Mouse (Mus musculus) granulocyte monocyte progenitor cell, adult 5-6 weeks (primary cell): ENCODE data around the gene Uri1. TPM values are rescaled to one million over a fixed set of nuclear protein-coding genes. Genes with fewer than 3 reads are reported as not detected.
A peak's percentile ranks its signal among the peaks of the same experiment; 100 is the strongest.

Experiments used
- ATAC-seq: replicated peaks from 2 replicates; pipeline ENCODE4 v1.8.0; 2016; ENCODE audit warnings: mild to moderate bottlenecking, moderate TSS enrichment, inconsistent platforms; ENCODE audit not compliant: poor library complexity, severe bottlenecking
- total RNA-seq, 2 experiments: library from RNA; stranded (forward) in 1 of 2; stranded (reverse) in 1 of 2; fragments of 200-712, 200-1000 nt in 1 of 2; fragments of >200 nt in 1 of 2; fragmentation: Nextera tagmentation in 1 of 2; gene quantifications; 2 replicates each; pipeline ENCODE4 v1.2.3; 2014 to 2017

Gene Uri1
- total RNA-seq, 2 experiments from 2014 or later, result 53.2 to 64.5 TPM

DNA sequence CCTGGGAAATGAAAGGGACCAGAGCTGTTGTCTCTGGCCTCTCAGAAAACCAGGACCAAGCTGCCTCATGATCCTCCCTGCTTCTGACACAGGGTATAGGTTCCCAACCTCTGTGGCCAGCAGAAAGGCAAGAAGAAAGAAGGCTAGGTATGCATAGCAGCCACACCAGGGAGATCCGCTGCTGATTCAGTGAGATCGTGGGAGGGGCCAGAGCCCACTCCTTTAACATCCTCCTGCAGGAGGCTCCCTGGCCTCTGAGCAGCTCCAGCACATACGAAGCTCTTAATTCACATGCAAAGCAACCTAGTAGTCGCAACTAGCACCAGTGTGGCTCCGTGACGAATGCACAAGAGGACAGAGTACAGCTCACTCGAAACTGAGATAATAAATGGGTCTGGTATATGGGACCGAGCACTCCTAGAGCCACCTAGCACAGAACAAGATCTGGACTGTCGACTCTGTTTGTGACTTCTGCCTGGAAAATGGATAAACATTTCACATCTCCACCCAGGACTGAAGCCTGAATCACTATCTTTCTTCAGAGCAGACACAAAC, 89.5 kb downstream of the Uri1 start:
- ATAC-seq, result no peak

DNA sequence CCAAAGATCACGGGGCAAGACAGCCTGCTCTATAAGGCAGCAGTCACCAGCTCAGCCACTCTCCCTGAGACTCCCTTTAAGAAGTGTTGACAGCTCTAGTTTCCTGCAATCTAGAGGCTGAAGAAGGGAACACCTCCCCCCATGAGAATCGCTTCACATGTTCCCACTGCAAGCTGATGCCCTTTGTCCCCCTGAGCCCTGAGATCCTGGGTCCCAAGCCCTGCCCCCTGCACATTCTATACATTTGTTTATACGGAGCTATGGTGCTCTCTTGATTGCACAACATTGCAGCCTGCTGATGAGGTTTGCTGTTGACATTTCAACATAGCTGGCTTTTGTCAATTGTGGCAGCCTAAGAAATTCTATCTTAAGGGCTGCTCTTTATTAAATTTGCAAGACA, 91.7 kb downstream of the Uri1 start:
- ATAC-seq, result peak; percentile 90

DNA sequence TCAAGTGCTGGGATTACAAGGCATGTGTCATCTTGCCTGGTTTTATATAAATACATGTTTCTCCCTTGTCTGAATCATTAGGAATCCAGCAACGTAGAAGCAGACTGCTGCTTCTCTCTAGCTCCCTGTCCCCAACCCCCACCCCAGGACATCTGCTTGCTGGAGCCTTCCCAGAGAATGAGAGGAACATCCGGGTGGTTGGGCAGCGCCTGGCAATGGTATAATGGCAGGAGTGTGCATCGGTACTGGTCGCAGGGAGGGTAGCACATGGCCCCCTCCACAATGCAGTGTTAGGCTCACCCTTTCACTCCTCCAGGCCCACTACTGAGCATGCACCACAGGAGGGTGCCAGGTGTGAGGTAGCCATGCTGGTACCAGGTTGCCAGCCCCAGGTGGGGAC, 93.6 kb downstream of the Uri1 start:
- no peak for ATAC-seq

DNA sequence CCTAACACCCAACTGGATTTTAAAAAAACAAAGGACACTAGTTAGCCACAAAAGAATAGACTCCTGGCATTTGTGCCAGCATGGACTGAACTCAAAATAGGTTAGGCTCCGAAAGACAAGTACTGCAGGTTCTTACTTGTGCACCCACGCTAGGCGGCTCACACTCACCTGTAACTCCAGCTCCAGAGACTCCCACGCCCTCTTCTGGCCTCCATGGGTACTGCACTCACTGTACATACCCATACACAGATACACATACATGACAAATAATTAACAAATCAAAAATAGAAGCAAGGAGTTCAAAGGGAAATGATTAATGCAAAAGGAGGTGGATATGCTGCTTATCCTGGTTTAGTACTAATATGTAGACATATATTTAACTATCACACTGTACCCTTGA, 100.4 kb downstream of the Uri1 start:
- ATAC-seq, result no peak; the same call in 1 of the 2 replicates

DNA sequence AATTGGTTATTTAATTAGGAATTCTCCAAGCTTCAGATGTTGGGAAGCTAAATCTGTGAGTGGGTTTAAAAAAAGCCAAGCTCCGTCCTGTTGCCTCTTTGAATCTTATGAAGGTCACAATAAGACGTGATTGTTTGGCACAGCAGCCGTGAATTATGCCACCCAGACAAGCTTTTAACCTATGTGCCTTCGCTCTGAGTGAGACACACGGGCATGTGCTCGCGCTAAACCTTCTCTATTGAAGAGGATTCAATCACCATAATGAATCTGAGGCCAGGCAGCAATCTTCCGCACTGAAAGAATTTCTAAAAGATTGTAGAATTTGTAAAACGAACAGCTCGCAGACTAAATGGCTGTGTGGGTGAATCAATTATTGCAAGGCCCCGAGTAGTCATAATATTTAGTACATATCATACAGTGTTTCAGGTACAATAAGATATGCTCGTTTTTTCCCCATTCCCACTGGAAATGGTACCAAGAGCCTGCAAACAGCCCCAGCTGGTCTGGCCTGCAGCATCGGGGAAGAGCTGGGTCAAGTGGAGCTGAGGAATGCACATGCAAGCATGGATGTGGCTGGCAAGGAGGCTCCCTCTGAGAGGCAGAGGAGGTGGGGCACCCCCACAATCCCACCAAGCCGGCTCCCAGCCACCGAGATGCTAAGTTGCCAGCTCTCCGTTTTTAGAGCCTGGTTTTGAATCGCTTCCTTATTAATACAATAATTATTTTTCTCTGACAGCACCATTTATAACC, 101.5 kb downstream of the Uri1 start:
- ATAC-seq, result no peak

DNA sequence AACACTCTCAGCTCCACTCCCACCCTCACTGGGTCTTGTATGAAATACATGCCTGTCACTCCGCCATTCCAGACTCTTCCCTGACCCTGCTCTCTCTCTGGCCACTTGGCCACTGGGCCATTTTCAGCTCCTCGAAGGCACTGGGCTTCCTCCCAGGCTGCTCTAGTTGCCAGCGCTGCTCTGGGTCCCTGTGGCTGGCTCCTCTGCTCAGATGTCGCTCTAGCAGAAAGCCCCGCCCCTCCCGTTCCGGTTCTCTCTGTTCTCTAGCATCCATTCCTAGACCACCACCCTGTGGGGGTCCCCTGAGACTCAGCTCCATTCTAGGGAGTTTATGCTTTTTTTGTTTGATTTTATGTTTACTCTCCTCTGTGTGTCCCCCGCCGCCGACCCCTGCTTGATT, 104.4 kb downstream of the Uri1 start:
- ATAC-seq, result no peak

DNA sequence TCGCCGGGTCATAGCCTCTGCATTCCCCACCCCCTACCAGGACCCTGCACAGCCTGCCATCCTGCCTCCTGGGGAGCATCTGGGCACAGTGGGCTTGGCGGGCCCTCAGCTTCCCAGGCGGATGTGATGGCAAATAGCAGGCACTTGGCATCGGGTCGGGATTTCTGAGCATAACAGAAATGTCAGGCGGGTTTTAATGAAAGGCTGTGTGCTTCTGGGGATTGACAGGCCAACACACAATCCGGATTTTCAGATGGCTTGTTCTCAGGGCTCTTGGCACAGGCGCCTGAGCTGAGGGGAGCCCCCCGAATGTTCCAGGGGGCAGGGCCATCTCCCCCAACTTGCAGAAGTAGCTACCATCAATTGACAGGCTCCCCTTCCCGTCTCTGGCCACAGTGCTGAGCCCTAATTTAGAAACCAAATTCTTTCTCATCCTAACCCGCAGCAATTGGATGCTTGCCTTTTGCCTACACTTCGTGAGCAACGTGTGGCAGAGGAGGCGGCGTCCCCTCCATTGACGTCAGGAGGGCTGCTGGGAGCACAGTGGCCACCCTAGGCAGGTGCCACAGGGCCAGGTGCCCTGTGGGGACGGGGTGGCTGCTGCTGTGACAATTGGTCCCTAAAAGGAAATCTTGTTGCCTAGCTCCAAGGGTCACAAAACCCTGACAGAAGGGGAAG, 106.5 kb downstream of the Uri1 start:
- ATAC-seq, result no peak

DNA sequence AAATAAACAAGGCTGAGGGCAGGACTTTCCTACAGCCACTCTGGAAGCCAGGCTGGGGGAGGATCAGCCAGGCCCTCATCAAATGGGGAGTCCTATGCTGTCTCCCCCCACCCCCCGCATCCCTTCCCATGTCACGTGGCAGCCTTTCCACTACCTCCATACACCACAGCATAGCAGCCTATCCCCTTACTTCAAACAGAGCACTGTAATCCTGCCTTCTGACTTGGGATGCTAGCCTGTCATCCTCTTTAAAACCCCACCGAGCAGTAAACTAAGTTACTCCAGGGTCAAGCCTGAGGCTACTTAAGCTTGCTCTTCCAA, 111.6 kb downstream of the Uri1 start:
- ATAC-seq, result no peak

DNA sequence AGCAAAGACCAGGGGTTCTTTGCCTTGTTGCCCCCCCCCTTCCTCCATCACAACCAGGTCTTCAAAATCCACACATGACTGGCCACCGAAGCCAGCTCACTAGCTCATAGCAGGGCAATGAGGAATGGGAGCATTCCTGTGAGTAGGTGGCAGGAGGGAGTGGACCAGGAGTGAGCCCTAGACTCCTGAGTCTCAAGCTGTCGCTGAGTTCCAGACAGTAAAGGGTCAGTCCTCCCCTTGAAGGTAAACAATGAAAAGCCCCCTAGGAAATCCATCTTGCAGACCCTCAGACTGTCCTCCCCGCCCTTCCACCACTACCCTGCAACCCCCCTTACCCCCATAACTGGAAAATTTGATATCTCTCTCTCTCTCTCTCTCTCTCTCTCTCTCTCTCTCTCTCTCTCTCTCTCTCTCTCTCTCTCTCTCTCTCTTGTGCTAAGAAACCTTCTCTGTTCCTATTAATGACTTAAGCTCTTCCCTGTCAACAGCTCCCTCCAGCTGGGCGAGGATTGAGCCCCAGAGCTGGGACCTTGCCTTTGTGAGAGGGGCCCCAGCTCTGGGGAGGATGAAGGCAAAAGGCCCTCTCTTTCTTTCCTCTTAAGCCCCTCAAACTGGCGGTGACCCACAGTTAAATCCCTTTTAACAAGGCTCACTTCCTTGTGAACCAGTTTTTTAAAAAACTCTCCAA, 112.1 kb downstream of the Uri1 start:
- no peak for ATAC-seq

DNA sequence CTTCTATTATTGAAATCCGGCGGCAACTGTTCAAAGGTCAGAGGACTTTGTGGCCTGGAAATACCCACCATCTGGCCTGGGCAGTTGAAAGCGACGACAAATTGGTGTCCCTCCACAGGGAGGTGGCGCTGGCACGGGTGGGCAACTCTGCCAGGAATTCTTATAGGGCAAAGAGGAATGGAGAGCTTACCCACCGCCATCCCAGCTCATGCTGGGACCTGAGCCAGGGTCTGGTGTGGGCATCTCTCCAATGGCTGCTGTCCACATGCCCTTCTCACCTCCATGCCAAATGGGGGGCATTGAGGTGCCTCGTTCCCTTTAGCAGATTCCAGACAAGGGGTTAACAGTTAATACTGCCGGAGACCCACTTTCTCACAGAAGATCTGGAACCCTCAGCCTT, 113.2 kb downstream of the Uri1 start:
- no peak for ATAC-seq

Other genes with a start within 250 kb of the Uri1 start
- gene Zfp536, start 249.9 kb downstream of the Uri1 start, total RNA-seq (2014; fragmentation: Nextera tagmentation), result 0.23 and 0.52 TPM in 2 replicates
- not detected in 2 replicates for gene Zfp536, start 249.9 kb downstream of the Uri1 start, total RNA-seq (2017)
- 22.4 and 23.1 TPM in 2 replicates for gene Ccne1, start 84.0 kb upstream of the Uri1 start, total RNA-seq (2014; fragmentation: Nextera tagmentation)
- gene Ccne1, start 84.0 kb upstream of the Uri1 start, total RNA-seq (2017), result 20.9 and 25.7 TPM in 2 replicates
- gene 1600014C10Rik, start 159.7 kb upstream of the Uri1 start, total RNA-seq (2014; fragmentation: Nextera tagmentation), result 31.3 and 39.0 TPM in 2 replicates
- gene 1600014C10Rik, start 159.7 kb upstream of the Uri1 start, total RNA-seq (2017), result 23.6 and 31.1 TPM in 2 replicates
- 0.32 and 2.8 TPM in 2 replicates for gene Plekhf1, start 204.5 kb upstream of the Uri1 start, total RNA-seq (2014; fragmentation: Nextera tagmentation)
- 0.52 and 1.2 TPM in 2 replicates for gene Plekhf1, start 204.5 kb upstream of the Uri1 start, total RNA-seq (2017)
- 27.7 and 37.0 TPM in 2 replicates for gene Pop4, start 247.9 kb upstream of the Uri1 start, total RNA-seq (2014; fragmentation: Nextera tagmentation)
- gene Pop4, start 247.9 kb upstream of the Uri1 start, total RNA-seq (2017), result 44.9 and 48.6 TPM in 2 replicates